In genomic region chr9:51101756-51102425, GRCm38 (mm10) we compare ENCODE assay signal across 7 mouse cellular contexts. TPM values are rescaled to one million over a fixed set of nuclear protein-coding genes. Genes with fewer than 3 reads are reported as not detected.
DNase-seq lines count a peak whose midpoint lies in the region; TF ChIP-seq lines count a peak whose summit lies in the region.

4833427G06Rik (minus strand) TSS chr9:51102078.

- peaks cover 5% of the 10 kb centered on the region; the same call in 1 of the 2 replicates for H3K4me1 ChIP-seq in bone marrow macrophage, adult 2 months (ENCODE audit: control insufficient read depth, insufficient read depth, low read length)
- H3K4me1 ChIP-seq in forebrain, embryonic 10.5 days = peaks cover 25% of the 10 kb centered on the region
- peaks cover 24% of the 10 kb centered on the region for H3K4me1 ChIP-seq in hindbrain, embryonic 10.5 days (replicated peaks)

- no peak for TF ChIP-seq CTCF in bone marrow macrophage, adult 2 months (IDR thresholded peaks at IDR 0.05; ENCODE audit: low read depth, low read length)

- no peaks in the 10 kb centered on the region for H3K36me3 ChIP-seq in forebrain, embryonic 10.5 days (replicated peaks)
- no peaks in the 10 kb centered on the region for H3K36me3 ChIP-seq in hindbrain, embryonic 10.5 days

- no peak for TF ChIP-seq POLR2A in bone marrow macrophage, adult 2 months (IDR thresholded peaks at IDR 0.05; ENCODE audit: borderline replicate concordance, low read depth, low read length)

- peaks cover 47% of the 10 kb centered on the region for H3K27me3 ChIP-seq in forebrain, embryonic 10.5 days (ENCODE audit: poor library complexity, severe bottlenecking)
- H3K27me3 ChIP-seq in hindbrain, embryonic 10.5 days (ENCODE audit: insufficient read depth, poor library complexity, severe bottlenecking) = peaks cover 50% of the 10 kb centered on the region

- 10% methylated on average over 27 of the region's 27 CpGs for WGBS in forebrain, embryonic 10.5 days
- WGBS in hindbrain, embryonic 10.5 days = 12% methylated on average over 27 of the region's 27 CpGs

- no peaks in the 10 kb centered on the region for H3K9me3 ChIP-seq in forebrain, embryonic 10.5 days
- no peaks in the 10 kb centered on the region for H3K9me3 ChIP-seq in hindbrain, embryonic 10.5 days

- peak; percentile 53 for DNase-seq in NIH3T3 (ENCODE audit: low read depth)
- DNase-seq in forebrain, embryonic 10.5 days (ENCODE audit: extremely low spot score, low spot score) = peak; percentile 71
- peak; percentile 76 for DNase-seq in hindbrain, embryonic 10.5 days (ENCODE audit: low spot score)
- peak; percentile 17 to 19 for DNase-seq in layer of hippocampus, postnatal 14 days (ENCODE audit: low spot score in 2 of 2)
- peak; percentile 34 for DNase-seq in lung, postnatal 25 days (ENCODE audit: low spot score)
- peak; percentile 57 to 67 for DNase-seq in right cerebral cortex, postnatal 10 days (ENCODE audit: low spot score in 2 of 2)

- H3K4me3 ChIP-seq in bone marrow macrophage, adult 2 months (ENCODE audit: insufficient read depth, low read length) = peak within 1 kb of the TSS; percentile 56
- peak within 1 kb of the TSS; percentile 70 for H3K4me3 ChIP-seq in forebrain, embryonic 10.5 days
- H3K4me3 ChIP-seq in hindbrain, embryonic 10.5 days = peak within 1 kb of the TSS; percentile 75

- H3K27ac ChIP-seq in bone marrow macrophage, adult 2 months (ENCODE audit: insufficient read depth, low read depth, low read length) = no peak within 1 kb of the TSS
- H3K27ac ChIP-seq in forebrain, embryonic 10.5 days = no peak within 1 kb of the TSS
- H3K27ac ChIP-seq in hindbrain, embryonic 10.5 days = no peak within 1 kb of the TSS

RNA-seq across cellular contexts. Expression of gene 4833427G06Rik, which starts in this region (rescaled TPM):
- not detected in 2 replicates for polyA plus RNA-seq in bone marrow macrophage, adult 2 months (2012; ENCODE audit: insufficient read depth, insufficient read length, missing spikeins)
- polyA plus RNA-seq in forebrain, embryonic 10.5 days (2016; fragmentation: Nextera tagmentation; extraction: Ambion mirVana) = not detected in 2 replicates
- polyA plus RNA-seq in hindbrain, embryonic 10.5 days (2016; fragmentation: Nextera tagmentation; extraction: Ambion mirVana) = 0.45 and 2.1 TPM in 2 replicates
- 1 to 10 TPM in 1 of 2 experiments, not detected in 1; 1.6 TPM for total RNA-seq in layer of hippocampus, postnatal 14 days (2021)

Comparison
In these comparisons a context has a peak if more than half of its experiments do, and no peak if none do; other contexts are left out.
1. Peak in DNase-seq and H3K4me3 ChIP-seq in forebrain, embryonic 10.5 days; RNA of the gene not detected or under 1 TPM.
2. DNase-seq: peak in every context shown above with its lines; median percentile 76 in hindbrain, embryonic 10.5 days; 71 in forebrain, embryonic 10.5 days; 62 in right cerebral cortex, postnatal 10 days; 53 in NIH3T3; 34 in lung, postnatal 25 days; 18 in layer of hippocampus, postnatal 14 days.